Mouse (Mus musculus) WW6 (cell line): ENCODE measurements around the gene Rspo1.

ENCODE experiments used
- DNase-seq: peaks from one replicate; pipeline ENCODE4 v3.0.0-alpha.2; 2013; ENCODE audit warnings: low read depth, low spot score

Gene Rspo1

GRCm38 (mm10) chr4:125029891-125030614, 43.8 kb downstream of the Rspo1 start:
- peak; percentile 84 for DNase-seq

GRCm38 (mm10) chr4:125034341-125034740, 48.1 kb downstream of the Rspo1 start:
- DNase-seq, result no peak

- no peak for DNase-seq
Measured at GRCm38 (mm10) chr4:125044454-125044853, 58.2 kb downstream of the Rspo1 start.

GRCm38 (mm10) chr4:125055385-125055784, 69.2 kb downstream of the Rspo1 start:
- no peak for DNase-seq

GRCm38 (mm10) chr4:125056476-125056875, 70.2 kb downstream of the Rspo1 start:
- DNase-seq, result no peak

- no peak for DNase-seq
Measured at GRCm38 (mm10) chr4:125057273-125057672, 71.0 kb downstream of the Rspo1 start.

- no peak for DNase-seq
Measured at GRCm38 (mm10) chr4:125058033-125058432, 71.8 kb downstream of the Rspo1 start.
